Mouse (Mus musculus) limb, embryonic 11.5 days (tissue): ENCODE results near the gene Rad54l. TPM values are rescaled to one million over a fixed set of nuclear protein-coding genes. Genes with fewer than 3 reads are reported as not detected.

ENCODE experiments used
- ATAC-seq: fragments of 200-750 bp; cut with Nextera tagmentation; 2 replicates; pipeline ENCODE4 v1.8.0; 2017; ENCODE audit warnings: low read depth; ENCODE audit not compliant: insufficient number of reproducible peaks, low FRiP score, low TSS enrichment
- DNase-seq: peaks from one replicate; pipeline ENCODE4 v3.0.0-alpha.2; 2015; ENCODE audit warnings: low spot score
- H3K27ac ChIP-seq: fragments of 300-500 bp; sonication (generic); replicated peaks from 2 replicates; pipeline ENCODE4 v1.5.1; 2014; ENCODE audit warnings: low read depth, mild to moderate bottlenecking, low read length
- H3K27me3 ChIP-seq: fragments of 300-500 bp; sonication (generic); 2 replicates; pipeline ENCODE4 v1.6.1; 2014; ENCODE audit warnings: mild to moderate bottlenecking, low read length, mixed read lengths; ENCODE audit not compliant: control insufficient read depth, insufficient read depth
- H3K36me3 ChIP-seq: fragments of 300-500 bp; sonication (generic); 2 replicates; pipeline ENCODE4 v1.6.1; 2014; ENCODE audit warnings: mild to moderate bottlenecking, low read length, moderate library complexity, mixed read lengths; ENCODE audit not compliant: control insufficient read depth, insufficient read depth
- H3K4me1 ChIP-seq: fragments of 300-500 bp; sonication (generic); 2 replicates; pipeline ENCODE4 v1.6.1; 2014; ENCODE audit warnings: low read length, mixed read lengths; ENCODE audit not compliant: control insufficient read depth, insufficient read depth
- H3K4me2 ChIP-seq: fragments of 300-500 bp; sonication (generic); 2 replicates; pipeline ENCODE4 v1.6.1; 2014; ENCODE audit warnings: low read depth, mild to moderate bottlenecking, moderate library complexity; ENCODE audit not compliant: severe bottlenecking
- H3K4me3 ChIP-seq: fragments of 300-500 bp; sonication (generic); 2 replicates; pipeline ENCODE4 v1.5.1; 2014; ENCODE audit warnings: low read depth, low read length
- H3K9ac ChIP-seq: fragments of 300-500 bp; sonication (generic); 2 replicates; pipeline ENCODE4 v1.6.1; 2014; ENCODE audit warnings: mild to moderate bottlenecking, low read length
- H3K9me3 ChIP-seq: fragments of 300-500 bp; sonication (generic); 2 replicates; pipeline ENCODE4 v1.6.1; 2016; ENCODE audit warnings: low read length; ENCODE audit not compliant: control insufficient read depth
- WGBS: fragments of 180-500 bp; shearing (Covaris S2); extraction: QIAGEN DNeasy Blood & Tissue Kit; methylation state at CpG from one replicate; pipeline ENCODE4 v1.1.7; 2014; 5-methylcytosine and 5-hydroxymethylcytosine counted together
- polyA plus RNA-seq: library from polyadenylated mRNA; unstranded; fragments of >200 nt; fragmentation: Nextera tagmentation; extraction: Ambion mirVana; gene quantifications from 2 replicates; pipeline ENCODE4 v1.2.1, GENCODE M21; 2014

Rad54l gene
- polyA plus RNA-seq, 1 experiment from 2014 or later = 66.0 TPM

DNA sequence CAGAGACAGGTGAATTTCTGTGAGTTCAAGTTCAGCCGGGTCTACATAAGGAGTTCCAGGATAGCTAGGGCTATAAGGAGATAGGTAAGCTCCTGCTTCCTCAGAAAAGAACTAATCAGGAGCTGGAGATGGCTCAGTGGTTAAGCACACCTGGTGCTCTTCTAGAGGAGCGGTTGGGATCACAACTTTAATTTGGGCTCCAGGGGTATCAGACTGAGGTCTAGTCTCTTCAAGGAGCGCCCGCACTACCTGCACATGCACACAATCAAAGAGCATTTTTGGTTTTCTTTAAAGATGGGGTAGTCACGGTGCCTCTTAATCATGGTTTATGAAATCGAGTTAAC, 26.3 kb upstream of the Rad54l start:
- Histone ChIP-seq H3K4me3 (peak overlapping the region; percentile 70), H3K9me3 (no peaks in the 10 kb centered on the region), H3K27ac (peak overlapping the region; percentile 81), H3K27me3 (no peaks in the 10 kb centered on the region), H3K9ac (peak overlapping the region; percentile 95), H3K36me3 (peaks cover 20% of the 10 kb centered on the region), H3K4me2 (peak overlapping the region; percentile 46), H3K4me1 (0 out of 2 replicates have a peak, but pooled peaks cover 4% of the 10 kb centered on the region)
- DNase-seq (no peak), ATAC-seq (no peak; the same call in 1 of the 2 replicates)
- 20% methylated on average over 6 of the region's 6 CpGs for WGBS

DNA sequence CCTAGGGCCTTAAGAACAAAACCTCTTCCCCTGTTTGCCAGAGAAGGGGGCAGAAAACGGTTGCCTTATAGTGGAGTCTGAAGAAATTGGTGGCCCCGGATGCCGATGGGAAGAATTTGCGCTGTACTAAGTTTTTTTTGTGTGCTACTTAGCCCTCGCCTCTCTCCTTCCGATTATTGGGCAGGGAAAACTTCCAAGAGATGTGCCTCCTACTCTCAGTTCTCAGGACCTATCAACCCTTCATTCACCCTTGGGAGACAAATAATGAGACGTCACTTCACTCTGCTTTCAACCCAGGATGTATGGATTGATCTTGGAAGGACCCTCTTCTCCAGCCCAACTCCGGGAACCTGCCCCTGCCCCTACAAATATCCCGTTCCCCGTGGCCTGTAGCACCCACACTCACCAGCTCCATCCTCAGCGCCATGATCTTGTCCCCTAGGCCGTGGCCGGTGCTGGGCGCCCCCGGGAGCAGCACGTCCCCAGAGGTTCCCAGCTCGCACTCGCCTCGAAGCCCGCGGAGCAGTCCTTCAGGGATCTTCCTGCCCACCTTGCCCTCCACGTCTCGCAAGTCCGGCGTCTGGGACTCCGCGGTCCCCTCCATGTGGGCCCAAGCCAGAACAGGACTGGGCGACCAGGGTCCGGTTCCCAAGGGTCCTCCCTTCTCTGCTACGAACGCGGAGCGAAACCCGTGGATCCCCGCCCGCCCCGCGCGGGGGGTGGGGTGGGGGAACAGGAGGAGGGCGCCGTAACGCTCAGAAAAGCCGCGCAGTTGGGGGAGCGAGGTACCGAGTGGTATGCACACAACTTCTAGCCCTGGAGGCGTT, 20.6 kb upstream of the Rad54l start:
- peak; percentile 79 for DNase-seq
- Histone ChIP-seq H3K36me3 (no peaks in the 10 kb centered on the region), H3K4me2 (peak overlapping the region; percentile 96), H3K27ac (no peak overlapping the region), H3K9ac (peak overlapping the region; percentile 77), H3K27me3 (peaks cover 7% of the 10 kb centered on the region; the same call in 1 of the 2 replicates), H3K9me3 (no peaks in the 10 kb centered on the region), H3K4me3 (peak overlapping the region; percentile 69), H3K4me1 (peaks cover 9% of the 10 kb centered on the region; the same call in 1 of the 2 replicates)
- WGBS = under 1% methylated on average over 47 of the region's 47 CpGs
- peak; percentile 63 for ATAC-seq

GRCm38 (mm10) chr4:116143317-116143811, 19.9 kb upstream of the Rad54l start:
- DNase-seq = no peak
- peaks cover 9% of the 10 kb centered on the region; the same call in 1 of the 2 replicates for H3K4me1 ChIP-seq
- no peak overlapping the region for H3K27ac ChIP-seq
- ATAC-seq = no peak
- H3K4me2 ChIP-seq = peak overlapping the region; percentile 96
- H3K36me3 ChIP-seq = no peaks in the 10 kb centered on the region
- H3K27me3 ChIP-seq = peaks cover 7% of the 10 kb centered on the region; the same call in 1 of the 2 replicates
- no peaks in the 10 kb centered on the region for H3K9me3 ChIP-seq
- no peak overlapping the region for H3K9ac ChIP-seq
- 5% methylated on average over 7 of the region's 7 CpGs for WGBS
- H3K4me3 ChIP-seq = peak overlapping the region; percentile 69

- no peak overlapping the region for H3K9ac ChIP-seq
- H3K4me2 ChIP-seq = no peak overlapping the region
- DNase-seq (no peak), ATAC-seq (no peak)
- H3K27me3 ChIP-seq = peaks cover 7% of the 10 kb centered on the region; the same call in 1 of the 2 replicates
- no peak overlapping the region for H3K4me3 ChIP-seq
- 88% methylated on average over 7 of the region's 7 CpGs for WGBS
- no peak overlapping the region for H3K27ac ChIP-seq
- no peaks in the 10 kb centered on the region for H3K9me3 ChIP-seq
- H3K4me1 ChIP-seq = peaks cover 9% of the 10 kb centered on the region; the same call in 1 of the 2 replicates
- H3K36me3 ChIP-seq = no peaks in the 10 kb centered on the region
Observed at GRCm38 (mm10) chr4:116142269-116142668, 18.8 kb upstream of the Rad54l start.

DNA sequence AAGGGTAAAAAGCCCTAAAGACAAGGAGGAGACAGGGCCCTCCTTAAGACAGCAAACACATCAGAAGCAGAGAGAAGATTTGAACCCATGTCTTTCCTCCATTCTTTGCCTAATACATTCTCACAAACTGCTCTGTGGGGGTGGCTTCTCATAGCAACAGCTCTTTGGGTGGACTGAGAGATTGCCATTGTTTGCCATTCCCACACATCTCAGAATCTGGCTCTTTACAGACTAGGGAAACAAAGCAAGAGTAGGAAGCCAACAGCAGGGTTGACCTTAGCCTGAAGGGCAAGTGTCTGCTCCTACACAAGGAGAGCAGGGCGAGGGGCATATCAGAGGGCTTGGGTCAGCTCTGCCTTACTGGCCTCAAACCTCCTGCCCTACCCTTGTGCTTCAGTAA, 18.2 kb upstream of the Rad54l start:
- ATAC-seq (no peak), DNase-seq (no peak)
- H3K36me3 ChIP-seq = no peaks in the 10 kb centered on the region
- no peaks in the 10 kb centered on the region for H3K9me3 ChIP-seq
- peaks cover 9% of the 10 kb centered on the region; the same call in 1 of the 2 replicates for H3K4me1 ChIP-seq
- no peak overlapping the region for H3K4me3 ChIP-seq
- peaks cover 7% of the 10 kb centered on the region; the same call in 1 of the 2 replicates for H3K27me3 ChIP-seq
- no peak overlapping the region for H3K9ac ChIP-seq
- no peak overlapping the region for H3K4me2 ChIP-seq
- no peak overlapping the region for H3K27ac ChIP-seq
- 73% methylated on average over 1 of the region's 1 CpGs for WGBS

GRCm38 (mm10) chr4:116140801-116141574, 17.5 kb upstream of the Rad54l start:
- WGBS = 80% methylated on average over 7 of the region's 7 CpGs
- H3K27me3 ChIP-seq = peaks cover 7% of the 10 kb centered on the region; the same call in 1 of the 2 replicates
- H3K27ac ChIP-seq = no peak overlapping the region
- DNase-seq (no peak), ATAC-seq (no peak)
- H3K4me2 ChIP-seq = no peak overlapping the region
- H3K4me3 ChIP-seq = no peak overlapping the region
- no peaks in the 10 kb centered on the region for H3K9me3 ChIP-seq
- no peak overlapping the region for H3K9ac ChIP-seq
- H3K36me3 ChIP-seq = no peaks in the 10 kb centered on the region
- peaks cover 9% of the 10 kb centered on the region; the same call in 1 of the 2 replicates for H3K4me1 ChIP-seq

- 47% methylated on average over 13 of the region's 13 CpGs for WGBS
- Histone ChIP-seq H3K27me3 (no peaks in the 10 kb centered on the region), H3K36me3 (no peaks in the 10 kb centered on the region), H3K9me3 (no peaks in the 10 kb centered on the region), H3K4me1 (no peaks in the 10 kb centered on the region), H3K9ac (no peak overlapping the region), H3K27ac (no peak overlapping the region), H3K4me3 (no peak overlapping the region), H3K4me2 (no peak overlapping the region)
- no peak for DNase-seq
- ATAC-seq = no peak
Observed at GRCm38 (mm10) chr4:116137421-116137996, 14.0 kb upstream of the Rad54l start.

- Histone ChIP-seq H3K27ac (no peak overlapping the region), H3K36me3 (no peaks in the 10 kb centered on the region), H3K4me2 (no peak overlapping the region), H3K4me1 (no peaks in the 10 kb centered on the region), H3K27me3 (no peaks in the 10 kb centered on the region), H3K9me3 (no peaks in the 10 kb centered on the region), H3K9ac (no peak overlapping the region), H3K4me3 (no peak overlapping the region)
- ATAC-seq = no peak
- no peak for DNase-seq
- WGBS = 34% methylated on average over 2 of the region's 2 CpGs
Observed at GRCm38 (mm10) chr4:116134990-116135389, 11.5 kb upstream of the Rad54l start.
